Mouse (Mus musculus) G1E (cell line): ENCODE results near the gene Pspc1. TPM values are rescaled to one million over a fixed set of nuclear protein-coding genes. Genes with fewer than 3 reads are reported as not detected.
"Not testable (repeated sequence)": the region's sequence is repeated elsewhere in the genome, so short reads cannot be mapped to it uniquely, and the experiment has no call there.

ENCODE experiments used
- ATAC-seq: 2 replicates; pipeline ENCODE4 v1.8.0; 2016; ENCODE audit warnings: mild to moderate bottlenecking; ENCODE audit not compliant: insufficient number of reproducible peaks, poor library complexity, low FRiP score, severe bottlenecking; ENCODE audit errors: extremely low read depth
- DNase-seq: peaks from one replicate; pipeline ENCODE4 v3.0.0; 2012; ENCODE audit warnings: low spot score
- H3K27me3 ChIP-seq: 2 replicates; pipeline ENCODE4 v1.6.1; 2012; ENCODE audit warnings: mild to moderate bottlenecking, low read length, inconsistent platforms; ENCODE audit not compliant: insufficient read depth
- H3K36me3 ChIP-seq: replicated peaks from 2 replicates; pipeline ENCODE3; 2012; ENCODE audit warnings: mild to moderate bottlenecking, inconsistent platforms
- H3K4me1 ChIP-seq: 2 replicates; pipeline ENCODE4 v1.6.1; 2012; ENCODE audit warnings: low read depth, low read length, inconsistent platforms, mixed read lengths; ENCODE audit not compliant: insufficient read depth
- H3K4me3 ChIP-seq: 2 replicates; pipeline ENCODE4 v1.5.1; 2012; ENCODE audit warnings: low read depth, mild to moderate bottlenecking, inconsistent platforms, low read length, moderate library complexity, mixed read lengths
- H3K9me3 ChIP-seq: replicated peaks from 2 replicates; pipeline ENCODE4 v1.6.1; 2012; ENCODE audit warnings: inconsistent platforms
- CTCF ChIP-seq: IDR thresholded peaks from 2 replicates; pipeline ENCODE4 v1.5.1; 2012; ENCODE audit warnings: low read depth, low read length, inconsistent platforms, mixed read lengths
- GATA1 ChIP-seq: IDR thresholded peaks from 2 replicates; pipeline ENCODE4 v1.6.1; 2012; ENCODE audit warnings: borderline replicate concordance, low read length, inconsistent platforms, mixed read lengths
- GATA2 ChIP-seq: IDR thresholded peaks from 2 replicates; pipeline ENCODE4 v1.6.1; 2012; ENCODE audit warnings: low read depth, low read length, inconsistent platforms, borderline replicate concordance
- POLR2AphosphoS5 ChIP-seq: IDR thresholded peaks from 2 replicates; pipeline ENCODE4 v1.6.1; 2012; ENCODE audit warnings: low read depth, low read length, inconsistent platforms; ENCODE audit not compliant: insufficient replicate concordance
- TAL1 ChIP-seq: conservative IDR thresholded peaks from 2 replicates; pipeline ENCODE4 v1.6.1; 2012; ENCODE audit warnings: low read depth, low read length, inconsistent platforms, mixed read lengths
- polyA plus RNA-seq: library from polyadenylated mRNA; stranded (reverse); fragments of >175 nt; gene quantifications from 2 replicates; pipeline ENCODE4 v1.2.3, GENCODE M21; 2012
- total RNA-seq, 2 experiments: library from RNA; stranded (forward) in 1 of 2; stranded (reverse) in 1 of 2; fragments of 200-1000 nt in 1 of 2; fragments of >200 nt in 1 of 2; fragmentation: Nextera tagmentation in 1 of 2; gene quantifications; 2 replicates each; pipeline ENCODE4 v1.2.3; 2014 to 2017

Gene Pspc1
- total and polyA plus RNA-seq, 3 experiments = 11.5 to 104 (median 67.7) TPM

- H3K9me3 ChIP-seq = no peaks in the 10 kb centered on the region
- H3K36me3 ChIP-seq = peaks cover 56% of the 10 kb centered on the region
- TF ChIP-seq CTCF (peak; percentile 13; the same call in 1 of the 2 replicates), GATA2 (no peak)
- H3K27me3 ChIP-seq = no peaks in the 10 kb centered on the region
- no peaks in the 10 kb centered on the region for H3K4me1 ChIP-seq
- DNase-seq = no peak
- no peak for ATAC-seq
- no peak overlapping the region for H3K4me3 ChIP-seq
Observed at GRCm38 (mm10) chr14:56793243-56793642, 15.1 kb upstream of the Pspc1 start.

- Histone ChIP-seq H3K4me1 (no peaks in the 10 kb centered on the region), H3K9me3 (no peaks in the 10 kb centered on the region), H3K4me3 (no peak overlapping the region), H3K27me3 (peaks cover 2% of the 10 kb centered on the region; the same call in 1 of the 2 replicates), H3K36me3 (no peaks in the 10 kb centered on the region)
- no peak for TF ChIP-seq GATA1
- no peak for TF ChIP-seq TAL1
- no peak for TF ChIP-seq GATA2
- no peak for TF ChIP-seq POLR2AphosphoS5
- TF ChIP-seq CTCF = no peak
- ATAC-seq (no peak), DNase-seq (no peak)
Observed at GRCm38 (mm10) chr14:56784575-56784974, 6.5 kb upstream of the Pspc1 start.

GRCm38 (mm10) chr14:56778933-56779300, 801 bp upstream of the Pspc1 start:
- no peak for TF ChIP-seq TAL1
- no peak for TF ChIP-seq GATA1
- TF ChIP-seq POLR2AphosphoS5 = no peak
- TF ChIP-seq GATA2 = no peak
- TF ChIP-seq CTCF = no peak
- Histone ChIP-seq H3K27me3 (0 out of 2 replicates have a peak, but pooled peaks cover 2% of the 10 kb centered on the region), H3K36me3 (peaks cover 14% of the 10 kb centered on the region), H3K4me1 (peaks cover 24% of the 10 kb centered on the region), H3K4me3 (peak overlapping the region; percentile 96), H3K9me3 (no peaks in the 10 kb centered on the region)
- ATAC-seq (no peak), DNase-seq (no peak)

- no peaks in the 10 kb centered on the region for H3K27me3 ChIP-seq
- H3K9me3 ChIP-seq = no peaks in the 10 kb centered on the region
- TF ChIP-seq POLR2AphosphoS5 (no peak), CTCF (no peak), GATA1 (no peak), GATA2 (no peak), TAL1 (no peak)
- H3K4me3 ChIP-seq = peak overlapping the region; percentile 96
- ATAC-seq = no peak
- DNase-seq = peak; percentile 36
- H3K36me3 ChIP-seq = peaks cover 25% of the 10 kb centered on the region
- peaks cover 35% of the 10 kb centered on the region for H3K4me1 ChIP-seq
Observed at GRCm38 (mm10) chr14:56777360-56778136, 568 bp downstream of the Pspc1 start.

GRCm38 (mm10) chr14:56776571-56777238, 1.4 kb downstream of the Pspc1 start:
- TF ChIP-seq GATA2 = no peak
- no peak for TF ChIP-seq POLR2AphosphoS5
- no peak for TF ChIP-seq GATA1
- TF ChIP-seq TAL1 = no peak
- TF ChIP-seq CTCF = no peak
- Histone ChIP-seq H3K27me3 (no peaks in the 10 kb centered on the region), H3K4me3 (peak overlapping the region; percentile 96), H3K9me3 (no peaks in the 10 kb centered on the region), H3K4me1 (peaks cover 36% of the 10 kb centered on the region), H3K36me3 (peaks cover 30% of the 10 kb centered on the region)
- ATAC-seq (no peak), DNase-seq (no peak)

GRCm38 (mm10) chr14:56775416-56775815, 2.7 kb downstream of the Pspc1 start:
- H3K36me3 ChIP-seq = peaks cover 41% of the 10 kb centered on the region
- no peak overlapping the region for H3K4me3 ChIP-seq
- ATAC-seq = no peak
- no peaks in the 10 kb centered on the region for H3K9me3 ChIP-seq
- no peak for DNase-seq
- H3K27me3 ChIP-seq = no peaks in the 10 kb centered on the region
- peaks cover 36% of the 10 kb centered on the region for H3K4me1 ChIP-seq
- no peak for TF ChIP-seq TAL1
- no peak for TF ChIP-seq CTCF
- TF ChIP-seq GATA2 = no peak
- TF ChIP-seq POLR2AphosphoS5 = no peak
- no peak for TF ChIP-seq GATA1

- Histone ChIP-seq H3K4me1 (peaks cover 12% of the 10 kb centered on the region), H3K36me3 (peaks cover 75% of the 10 kb centered on the region)
- H3K27me3 ChIP-seq, H3K4me3 ChIP-seq, H3K9me3 ChIP-seq, DNase-seq, ATAC-seq: not testable (repeated sequence)
Observed at GRCm38 (mm10) chr14:56766438-56766837, 11.7 kb downstream of the Pspc1 start.

- not testable (repeated sequence) for H3K4me3 ChIP-seq, H3K27me3 ChIP-seq, ATAC-seq, H3K9me3 ChIP-seq, DNase-seq
- Histone ChIP-seq H3K4me1 (peaks cover 12% of the 10 kb centered on the region), H3K36me3 (peaks cover 77% of the 10 kb centered on the region)
Observed at GRCm38 (mm10) chr14:56765117-56765516, 13.0 kb downstream of the Pspc1 start.
